Mouse (Mus musculus): ENCODE results near the gene Arhgef18.

Gene Arhgef18

GRCm38 (mm10) chr8:3392771-3393710 lies at the start of gene Arhgef18:
Gene Arhgef18 (plus strand): TSS chr8:3393006.
- no peak for DNase-seq (ENCODE audit: low spot score in 2 of 2)

DNA sequence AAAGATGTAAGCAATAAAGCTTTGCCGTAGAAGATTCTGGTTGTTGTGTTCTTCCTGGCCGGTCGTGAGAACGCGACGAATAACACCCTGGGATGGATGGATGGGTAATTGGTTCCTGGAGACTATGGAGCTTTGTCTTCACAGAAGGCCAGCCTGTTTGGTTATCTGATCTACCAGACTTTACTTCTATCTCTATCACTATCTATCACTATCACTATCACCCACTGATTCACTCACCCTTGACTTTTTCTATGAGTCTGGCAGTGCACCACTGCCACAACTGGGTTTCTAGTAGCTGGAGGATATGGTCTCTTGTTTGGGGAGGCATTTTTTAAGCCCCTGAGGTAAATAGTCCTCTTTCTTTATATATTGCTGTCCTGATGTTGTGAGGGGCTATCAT lies 47.5 kb upstream of the Arhgef18 start:
- no peak for DNase-seq (ENCODE audit: low spot score in 2 of 2)

GRCm38 (mm10) chr8:3346691-3347413 lies 46.0 kb upstream of the Arhgef18 start:
- DNase-seq (ENCODE audit: low spot score in 2 of 2), result no peak

- no peak for DNase-seq (ENCODE audit: low spot score in 2 of 2)
These were observed 44.5 kb upstream of the Arhgef18 start for GRCm38 (mm10) chr8:3348142-3348823.

DNA sequence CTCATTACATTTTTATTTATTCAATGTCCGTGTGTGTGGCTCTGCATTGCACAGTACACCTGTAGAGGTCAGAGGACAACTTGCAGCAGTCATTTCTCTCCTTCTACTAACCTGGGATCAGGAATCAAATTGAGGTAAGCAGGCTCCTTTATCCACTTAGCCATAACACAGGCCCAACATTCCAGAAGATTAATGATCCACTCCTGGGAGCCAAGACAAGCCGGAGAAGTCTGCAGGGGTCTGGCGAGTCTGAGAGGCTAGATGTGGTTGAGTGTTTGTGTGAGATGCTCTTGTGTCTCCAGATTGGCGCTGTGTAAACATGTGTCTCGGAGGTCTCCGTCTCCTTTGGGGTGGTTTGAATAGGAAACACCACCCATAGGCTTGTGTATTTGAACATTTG lies 42.1 kb upstream of the Arhgef18 start:
- DNase-seq (ENCODE audit: low spot score in 2 of 2), result no peak

GRCm38 (mm10) chr8:3352715-3353114 lies 40.1 kb upstream of the Arhgef18 start:
- DNase-seq (ENCODE audit: low spot score in 2 of 2), result no peak

DNA sequence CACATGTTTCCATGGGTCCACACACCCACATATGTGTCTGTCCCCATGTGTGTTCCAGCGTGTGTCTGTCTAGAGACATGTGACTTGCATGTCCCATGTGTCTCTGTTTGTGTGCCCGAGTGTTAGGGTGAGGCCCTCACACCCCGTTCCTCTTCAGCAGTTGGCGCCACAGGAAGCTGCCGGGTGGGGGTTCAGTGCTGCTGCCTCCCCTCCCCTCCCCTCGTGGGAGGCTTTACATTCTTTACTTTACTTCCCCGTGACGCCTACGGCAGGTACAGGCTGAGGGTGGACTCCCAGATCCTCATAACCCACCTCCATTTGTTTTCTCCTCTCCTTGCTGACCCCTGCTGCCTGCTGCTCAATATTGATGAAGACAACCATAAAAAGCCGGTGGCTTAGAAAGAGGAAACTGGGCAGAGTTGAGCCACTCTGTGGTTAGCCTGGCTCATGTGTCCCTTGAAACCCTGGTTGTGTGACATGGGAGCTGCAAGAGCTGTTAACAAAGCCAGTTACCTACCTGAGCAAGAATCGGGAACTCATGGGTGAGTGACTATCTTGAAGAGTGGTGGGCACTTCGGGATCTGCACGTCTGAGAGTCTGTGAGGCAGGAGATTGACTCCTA lies 39.5 kb upstream of the Arhgef18 start, which contains the start of gene A430078G23Rik:
Gene A430078G23Rik (plus strand): TSS at position 227 of the 622 bp plus-strand sequence.
- DNase-seq (ENCODE audit: low spot score in 2 of 2), result peak; percentile 86 to 87

DNA sequence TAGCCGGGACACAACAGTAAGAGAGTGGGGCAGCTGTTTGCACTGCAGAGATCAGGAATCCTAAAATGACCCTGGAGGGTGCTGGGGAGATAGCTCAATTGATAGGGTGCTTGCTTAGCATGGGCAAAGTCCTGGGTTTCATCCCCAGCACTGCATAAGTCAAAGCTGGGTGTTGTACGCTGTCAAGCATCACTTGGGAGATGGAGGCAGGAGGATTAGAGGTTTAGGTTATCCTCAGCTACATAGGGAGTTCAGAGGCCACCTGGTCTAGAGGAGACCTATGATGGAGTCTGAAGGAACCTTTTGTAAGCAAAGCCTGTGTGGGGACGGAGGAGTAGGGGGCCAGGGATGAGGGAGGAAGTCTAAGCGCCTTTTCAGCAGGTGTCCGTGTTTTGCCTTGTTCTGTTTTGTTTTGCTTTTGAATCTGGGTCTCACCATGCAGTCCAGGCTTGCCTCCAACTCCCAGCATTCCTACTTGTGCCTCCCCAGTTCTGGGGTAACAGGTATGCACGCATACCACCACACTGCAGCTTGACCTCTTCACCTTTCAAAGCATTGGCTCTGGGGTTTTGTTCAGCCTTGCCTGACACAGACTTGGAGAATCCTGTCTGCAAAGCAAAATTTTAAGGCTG lies 38.9 kb upstream of the Arhgef18 start:
- no peak for DNase-seq (ENCODE audit: low spot score in 2 of 2)

DNA sequence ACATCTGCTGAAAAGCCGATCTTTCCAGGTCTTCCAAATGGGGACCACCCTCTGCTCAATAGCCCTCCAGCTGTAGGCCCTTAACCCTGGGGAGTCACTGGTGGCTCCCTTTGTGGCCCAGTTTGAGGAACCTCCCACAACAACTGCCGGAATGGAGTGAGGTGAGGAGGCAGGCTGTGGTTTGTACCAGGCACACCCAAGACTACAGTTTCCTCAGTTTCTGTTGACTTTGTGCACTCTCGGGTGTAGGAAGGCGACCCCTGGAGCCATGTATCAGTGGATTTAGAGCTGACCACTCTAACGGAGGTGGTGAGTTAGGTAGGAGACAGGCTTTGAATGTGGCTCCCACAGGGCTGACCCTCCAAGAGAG lies 38.4 kb upstream of the Arhgef18 start:
- DNase-seq (ENCODE audit: low spot score in 2 of 2), result peak; percentile 74 to 76

DNA sequence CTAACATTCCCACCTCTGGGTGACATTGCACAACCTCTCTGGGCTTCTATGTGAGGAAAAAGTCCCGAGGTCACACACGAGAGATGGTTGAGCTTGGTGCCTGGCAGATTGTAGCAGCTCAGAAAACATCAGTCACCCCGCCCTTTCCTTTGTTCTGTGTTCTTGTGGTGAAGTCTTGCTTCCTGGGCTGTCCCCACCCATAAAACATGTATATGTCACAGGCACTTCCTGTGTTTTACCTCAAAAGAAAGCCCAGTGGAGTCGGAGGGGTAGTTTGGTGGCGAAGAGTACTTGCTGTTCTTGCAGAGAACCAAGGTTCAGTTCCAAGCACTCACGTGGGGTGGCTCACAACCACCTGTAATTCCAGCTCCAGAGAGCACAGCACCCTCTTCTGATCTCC lies 37.2 kb upstream of the Arhgef18 start:
- peak; percentile 90 to 92 for DNase-seq (ENCODE audit: low spot score in 2 of 2)

DNA sequence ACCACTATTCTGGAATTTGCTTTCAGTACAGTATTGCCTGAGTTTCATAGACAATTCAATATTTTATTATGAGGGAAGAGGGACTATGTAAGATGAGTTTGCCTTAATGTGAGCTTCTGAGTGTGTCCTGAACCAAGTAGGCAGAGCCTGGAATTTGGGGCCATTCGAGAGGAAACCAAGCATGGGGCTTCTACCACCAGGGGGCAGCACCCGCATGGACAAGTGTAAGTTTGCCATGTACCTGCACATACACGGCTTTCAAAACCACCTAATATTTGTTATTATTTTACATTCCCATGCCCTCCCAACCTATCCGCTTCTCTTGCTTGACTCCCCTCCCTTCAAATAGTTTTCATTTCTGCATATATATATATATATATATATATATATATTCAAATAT lies 34.7 kb upstream of the Arhgef18 start:
- DNase-seq (ENCODE audit: low spot score in 2 of 2), result peak; percentile 62 to 74

DNA sequence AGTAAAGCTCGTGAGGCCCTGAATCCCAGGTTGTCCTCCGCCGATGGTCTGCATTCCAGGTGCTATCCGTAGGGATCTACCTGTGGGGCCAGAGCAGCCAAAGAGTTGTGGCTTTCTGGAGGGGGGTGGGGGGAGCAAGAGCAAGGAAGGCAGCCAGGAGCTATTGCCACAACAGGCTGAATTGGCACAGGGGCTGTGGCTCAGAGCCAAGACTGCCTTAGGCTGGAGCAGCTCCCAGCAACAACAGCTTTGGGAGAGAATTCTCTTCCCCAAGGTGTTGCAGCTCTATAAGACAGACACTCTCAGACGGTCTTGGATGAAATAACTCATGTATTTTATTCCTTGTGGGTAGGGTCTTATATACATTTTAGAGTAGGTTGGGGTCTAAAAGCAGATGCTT lies 25.7 kb upstream of the Arhgef18 start:
- no peak for DNase-seq (ENCODE audit: low spot score in 2 of 2)

GRCm38 (mm10) chr8:3368091-3368490 lies 24.7 kb upstream of the Arhgef18 start:
- DNase-seq (ENCODE audit: low spot score in 2 of 2), result no peak

- no peak for DNase-seq (ENCODE audit: low spot score in 2 of 2)
These were observed 17.1 kb upstream of the Arhgef18 start for GRCm38 (mm10) chr8:3375748-3376147.

GRCm38 (mm10) chr8:3376641-3377274 lies 16.0 kb upstream of the Arhgef18 start:
- no peak for DNase-seq (ENCODE audit: low spot score in 2 of 2)

- DNase-seq (ENCODE audit: low spot score in 2 of 2), result peak; percentile 20 to 53
These were observed 5.5 kb upstream of the Arhgef18 start for GRCm38 (mm10) chr8:3387286-3387685.

DNA sequence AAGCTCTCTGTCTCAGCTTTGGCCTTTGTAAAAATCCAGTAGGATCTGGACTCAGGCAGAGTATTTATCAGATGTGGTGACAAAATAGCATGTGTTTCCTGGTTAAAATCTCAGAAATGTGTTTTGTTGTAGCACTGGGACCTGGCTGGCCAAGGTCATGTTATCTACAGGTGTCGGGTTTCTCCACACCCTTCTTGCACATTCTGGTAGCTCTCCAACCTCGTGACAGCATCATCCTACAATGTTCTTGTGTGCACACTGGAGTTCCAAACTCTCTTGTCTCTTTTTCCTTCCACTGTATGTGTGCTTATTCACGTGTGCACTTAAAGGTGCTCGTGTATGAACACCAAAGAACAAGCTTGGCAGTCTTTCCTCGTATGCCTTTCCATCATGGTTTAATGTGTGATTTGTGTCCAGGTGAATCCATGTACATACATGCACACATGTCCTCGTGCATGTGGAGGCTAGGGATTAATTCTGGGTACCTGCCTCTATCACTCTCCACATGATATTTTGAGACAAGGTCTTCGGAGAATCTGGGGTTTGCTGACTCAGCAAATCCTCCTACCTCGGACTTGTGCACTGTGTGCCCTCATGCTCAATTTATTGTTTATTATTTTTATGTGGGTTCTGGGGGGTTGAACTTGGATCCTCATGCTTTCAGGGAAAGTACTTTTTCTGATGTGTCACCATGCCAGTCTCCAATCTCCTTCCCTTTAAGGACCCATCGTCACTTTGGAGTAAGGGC lies 4.0 kb upstream of the Arhgef18 start:
- DNase-seq (ENCODE audit: low spot score in 2 of 2), result no peak

DNA sequence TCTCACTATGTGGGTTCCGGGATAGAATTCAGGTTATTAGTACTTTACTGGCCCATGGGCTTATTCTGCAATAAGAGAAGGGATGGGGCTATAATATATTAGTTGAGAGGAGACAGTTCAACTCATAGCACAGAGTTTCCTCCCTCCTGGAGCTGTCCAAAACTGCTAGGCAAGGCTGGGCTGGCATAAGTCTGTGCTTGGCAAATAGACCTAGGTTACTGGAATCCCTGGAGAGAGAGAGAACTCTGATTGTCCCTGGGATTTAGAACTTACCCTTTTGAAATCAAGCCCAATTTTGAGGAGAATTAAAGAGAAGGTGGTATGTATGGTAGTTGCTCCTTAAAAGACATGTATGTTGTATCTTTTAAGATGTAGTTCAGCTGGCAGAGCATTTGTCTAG lies 3.3 kb upstream of the Arhgef18 start:
- no peak for DNase-seq (ENCODE audit: low spot score in 2 of 2)

DNA sequence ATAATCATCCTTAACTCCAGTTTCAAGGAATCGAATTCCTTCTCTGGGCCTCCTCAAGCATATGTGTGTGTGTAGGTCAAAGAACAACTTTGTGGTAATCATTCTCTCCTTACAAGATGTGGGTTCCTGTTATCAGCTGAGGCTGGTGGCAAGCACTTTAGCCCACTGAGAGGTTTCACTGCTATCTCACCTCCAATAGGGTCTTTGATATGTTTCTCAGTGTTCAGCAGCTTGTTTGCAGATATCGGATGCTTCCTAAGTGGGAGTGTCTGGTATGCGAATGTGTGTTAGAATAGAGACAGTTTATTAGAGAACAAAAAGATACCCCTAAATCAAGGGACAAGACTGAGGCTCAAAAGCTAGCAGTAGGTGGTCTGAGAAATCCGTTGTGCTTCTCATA lies 513 bp upstream of the Arhgef18 start:
- no peak for DNase-seq (ENCODE audit: low spot score in 2 of 2)

GRCm38 (mm10) chr8:3394600-3394999 lies 1.8 kb downstream of the Arhgef18 start:
- no peak for DNase-seq (ENCODE audit: low spot score in 2 of 2)

All from natural killer cell, adult 2 months (primary cell).